Mouse (Mus musculus) cortical plate, adult 2 months (tissue): ENCODE measurements around the gene Jmjd8.

Source experiments
- CTCF ChIP-seq: fragments of 200-500 bp; IDR thresholded peaks from 2 replicates; pipeline ENCODE4 v1.5.1; 2011; ENCODE audit warnings: mild to moderate bottlenecking, control low read depth, low read length; ENCODE audit not compliant: insufficient read depth; ENCODE audit errors: extremely low read depth
- POLR2A ChIP-seq: fragments of 200-500 bp; IDR thresholded peaks from 2 replicates; pipeline ENCODE4 v1.6.1; 2011; ENCODE audit warnings: mild to moderate bottlenecking, low read length, control low read depth; ENCODE audit not compliant: insufficient read depth; ENCODE audit errors: extremely low read depth

DNA sequence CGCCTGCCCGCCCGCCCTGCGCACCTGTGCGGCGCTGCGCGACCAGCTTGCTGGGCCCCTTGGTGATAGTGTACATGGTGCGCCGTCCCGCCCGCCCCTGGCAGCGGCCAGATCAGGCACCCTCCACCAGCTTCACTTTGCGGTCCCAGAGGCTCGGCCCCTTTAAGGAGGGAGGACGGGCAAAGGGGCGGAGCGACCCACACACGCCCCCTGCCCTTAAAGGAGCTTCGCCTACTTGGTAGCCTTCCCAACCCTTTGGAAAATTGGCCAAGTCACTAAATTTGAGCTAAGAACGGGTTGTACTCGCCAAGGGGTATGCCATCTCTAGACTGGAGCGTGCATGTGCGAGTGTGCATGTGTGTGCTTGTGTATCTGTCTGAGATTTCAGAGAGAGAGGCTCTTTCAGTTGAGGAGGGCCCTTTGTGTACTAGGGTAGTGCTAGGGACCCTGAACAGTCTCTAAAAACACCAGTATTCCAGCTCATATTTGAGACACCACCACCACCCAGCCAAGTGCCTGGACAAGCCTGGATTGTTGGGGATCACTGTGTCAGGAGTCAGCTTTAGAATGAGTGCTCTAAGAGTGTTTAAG lies 40.0 kb downstream of the Jmjd8 start, which contains the start of gene Mcrip2:
- TF ChIP-seq CTCF (no peak), POLR2A (peak; percentile 60; the same call in 1 of the 2 replicates)
